Mouse (Mus musculus): ENCODE measurements around the gene Atg13.

Atg13 gene

GRCm38 (mm10) chr2:91695436-91696224 is 14.7 kb downstream of the Atg13 start:
- no peak for DNase-seq (ENCODE audit: low read depth, low spot score)

GRCm38 (mm10) chr2:91689452-91689851 is 20.9 kb downstream of the Atg13 start:
- DNase-seq (ENCODE audit: low read depth, low spot score): no peak

- no peak for DNase-seq (ENCODE audit: low read depth, low spot score)
Observed at GRCm38 (mm10) chr2:91683919-91684318, 26.5 kb downstream of the Atg13 start.

GRCm38 (mm10) chr2:91682850-91683249 is 27.5 kb downstream of the Atg13 start:
- DNase-seq (ENCODE audit: low read depth, low spot score): peak; percentile 14

GRCm38 (mm10) chr2:91676961-91677360 is 33.4 kb downstream of the Atg13 start:
- DNase-seq (ENCODE audit: low read depth, low spot score): no peak

- no peak for DNase-seq (ENCODE audit: low read depth, low spot score)
Observed at GRCm38 (mm10) chr2:91676420-91676819, 34.0 kb downstream of the Atg13 start.

- DNase-seq (ENCODE audit: low read depth, low spot score): no peak
Observed at GRCm38 (mm10) chr2:91674895-91675294, 35.5 kb downstream of the Atg13 start.

GRCm38 (mm10) chr2:91673587-91673986 is 36.8 kb downstream of the Atg13 start:
- DNase-seq (ENCODE audit: low read depth, low spot score): no peak

GRCm38 (mm10) chr2:91670038-91670437 is 40.3 kb downstream of the Atg13 start:
- no peak for DNase-seq (ENCODE audit: low read depth, low spot score)

- DNase-seq (ENCODE audit: low read depth, low spot score): no peak
Observed at GRCm38 (mm10) chr2:91669326-91669725, 41.0 kb downstream of the Atg13 start.

- no peak for DNase-seq (ENCODE audit: low read depth, low spot score)
Observed at GRCm38 (mm10) chr2:91667747-91668146, 42.6 kb downstream of the Atg13 start.

- DNase-seq (ENCODE audit: low read depth, low spot score): no peak
Observed at GRCm38 (mm10) chr2:91666386-91666910, 43.9 kb downstream of the Atg13 start.

GRCm38 (mm10) chr2:91664780-91665179 is 45.6 kb downstream of the Atg13 start:
- DNase-seq (ENCODE audit: low read depth, low spot score): no peak

- no peak for DNase-seq (ENCODE audit: low read depth, low spot score)
Observed at GRCm38 (mm10) chr2:91660981-91661380, 49.4 kb downstream of the Atg13 start.

- no peak for DNase-seq (ENCODE audit: low read depth, low spot score)
Observed at GRCm38 (mm10) chr2:91659657-91660056, 50.7 kb downstream of the Atg13 start.

- no peak for DNase-seq (ENCODE audit: low read depth, low spot score)
Observed at GRCm38 (mm10) chr2:91656774-91657173, 53.6 kb downstream of the Atg13 start.

- no peak for DNase-seq (ENCODE audit: low read depth, low spot score)
Observed at GRCm38 (mm10) chr2:91655827-91656226, 54.5 kb downstream of the Atg13 start.

GRCm38 (mm10) chr2:91655388-91655787 is 55.0 kb downstream of the Atg13 start:
- DNase-seq (ENCODE audit: low read depth, low spot score): no peak

- DNase-seq (ENCODE audit: low read depth, low spot score): no peak
Observed at GRCm38 (mm10) chr2:91652863-91653262, 57.5 kb downstream of the Atg13 start.

- DNase-seq (ENCODE audit: low read depth, low spot score): no peak
Observed at GRCm38 (mm10) chr2:91651458-91652258, 58.7 kb downstream of the Atg13 start.

GRCm38 (mm10) chr2:91650360-91650995 is 59.9 kb downstream of the Atg13 start:
- no peak for DNase-seq (ENCODE audit: low read depth, low spot score)

Data from brain, embryonic 18.5 days (tissue).